Mouse (Mus musculus): ENCODE measurements at regions not wholly inside any gene's neighbourhood (a gene's known extent, or its start where the extent isn't known, plus 50 kb on each side); places are given as distances from the start of the nearest gene placed in this dataset.

GRCm38 (mm10) chr6:41121641-41122040 is 86.3 kb upstream of the 2210010C04Rik start:
- no peak for DNase-seq

- DNase-seq: no peak
These were observed 83.9 kb upstream of the 2210010C04Rik start for GRCm38 (mm10) chr6:41119176-41119575.

GRCm38 (mm10) chr6:41118201-41118976 is 83.1 kb upstream of the 2210010C04Rik start:
- peak; percentile 28 to 46 for DNase-seq

GRCm38 (mm10) chr6:41113943-41114342 is 78.6 kb upstream of the 2210010C04Rik start:
- no peak for DNase-seq

GRCm38 (mm10) chr6:41112861-41113610 is 77.7 kb upstream of the 2210010C04Rik start:
- peak; percentile 18 to 49 for DNase-seq

GRCm38 (mm10) chr6:41111829-41112228 is 76.5 kb upstream of the 2210010C04Rik start:
- no peak for DNase-seq

- no peak for DNase-seq
These were observed 73.6 kb upstream of the 2210010C04Rik start for GRCm38 (mm10) chr6:41108897-41109296.

GRCm38 (mm10) chr6:41103689-41104400 is 68.5 kb upstream of the 2210010C04Rik start:
- DNase-seq: no peak

- DNase-seq: no peak
These were observed 66.7 kb upstream of the 2210010C04Rik start for GRCm38 (mm10) chr6:41101997-41102396.

GRCm38 (mm10) chr6:41100258-41100657 is 64.9 kb upstream of the 2210010C04Rik start:
- no peak for DNase-seq

- no peak for DNase-seq
These were observed 56.0 kb upstream of the 2210010C04Rik start for GRCm38 (mm10) chr6:41091177-41091829.

Data from spleen, adult 18-20 months (tissue).